Mouse (Mus musculus) neural tube, embryonic 12.5 days (tissue): ENCODE measurements at regions not wholly inside any gene's neighbourhood (a gene's known extent, or its start where the extent isn't known, plus 50 kb on each side); places are given as distances from the start of the nearest gene placed in this dataset.

Source experiments
- ATAC-seq: fragments of 200-750 bp; cut with Nextera tagmentation; 2 replicates; pipeline ENCODE4 v1.8.0; 2017; ENCODE audit warnings: low read depth, mild to moderate bottlenecking, moderate TSS enrichment, moderate library complexity; ENCODE audit not compliant: low FRiP score
- H3K27ac ChIP-seq: fragments of 300-500 bp; sonication (generic); 2 replicates; pipeline ENCODE4 v1.5.1; 2016
- H3K27me3 ChIP-seq: fragments of 300-500 bp; sonication (generic); replicated peaks from 2 replicates; pipeline ENCODE4 v1.6.1; 2016; ENCODE audit warnings: mild to moderate bottlenecking
- H3K36me3 ChIP-seq: fragments of 300-500 bp; sonication (generic); 2 replicates; pipeline ENCODE4 v1.6.1; 2016; ENCODE audit warnings: mild to moderate bottlenecking
- H3K4me1 ChIP-seq: fragments of 300-500 bp; sonication (generic); 2 replicates; pipeline ENCODE4 v1.6.1; 2016
- H3K4me2 ChIP-seq: fragments of 300-500 bp; sonication (generic); replicated peaks from 2 replicates; pipeline ENCODE4 v1.6.1; 2016; ENCODE audit warnings: mild to moderate bottlenecking
- H3K4me3 ChIP-seq: fragments of 300-500 bp; sonication (generic); 2 replicates; pipeline ENCODE4 v1.5.1; 2016
- H3K9ac ChIP-seq: fragments of 300-500 bp; sonication (generic); 2 replicates; pipeline ENCODE4 v1.6.1; 2016; ENCODE audit warnings: mild to moderate bottlenecking
- H3K9me3 ChIP-seq: fragments of 300-500 bp; sonication (generic); 2 replicates; pipeline ENCODE4 v1.6.1; 2016; ENCODE audit warnings: mild to moderate bottlenecking
- WGBS: fragments of 180-500 bp; shearing (Covaris S2); methylation state at CpG from one replicate; pipeline ENCODE4 v1.1.7; 2016; 5-methylcytosine and 5-hydroxymethylcytosine counted together

DNA sequence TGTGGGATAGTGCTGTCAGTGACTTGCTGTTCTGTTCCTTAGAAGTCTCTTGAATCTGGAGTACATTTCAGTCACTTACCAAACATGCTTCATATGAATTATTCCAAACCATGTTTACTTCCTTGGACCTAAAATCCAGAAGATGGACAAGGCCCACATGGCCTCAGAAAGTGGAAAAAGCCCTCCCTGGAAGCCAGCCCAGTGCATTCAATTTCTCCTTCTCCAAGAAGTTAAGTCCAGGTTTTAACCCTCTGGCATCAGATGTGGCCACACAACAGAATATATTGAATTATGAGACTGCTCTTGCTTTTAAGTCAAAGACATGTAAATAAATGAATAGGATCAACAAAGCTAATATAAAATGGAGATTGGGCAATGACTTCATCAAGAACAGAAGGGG, 2513.5 kb upstream of the Gm7489 start:
- Histone ChIP-seq H3K27ac (no peak overlapping the region), H3K4me1 (no peaks in the 10 kb centered on the region), H3K4me2 (no peak overlapping the region), H3K4me3 (no peak overlapping the region), H3K36me3 (no peaks in the 10 kb centered on the region), H3K9ac (no peak overlapping the region), H3K27me3 (no peaks in the 10 kb centered on the region), H3K9me3 (no peaks in the 10 kb centered on the region)
- ATAC-seq, result no peak

DNA sequence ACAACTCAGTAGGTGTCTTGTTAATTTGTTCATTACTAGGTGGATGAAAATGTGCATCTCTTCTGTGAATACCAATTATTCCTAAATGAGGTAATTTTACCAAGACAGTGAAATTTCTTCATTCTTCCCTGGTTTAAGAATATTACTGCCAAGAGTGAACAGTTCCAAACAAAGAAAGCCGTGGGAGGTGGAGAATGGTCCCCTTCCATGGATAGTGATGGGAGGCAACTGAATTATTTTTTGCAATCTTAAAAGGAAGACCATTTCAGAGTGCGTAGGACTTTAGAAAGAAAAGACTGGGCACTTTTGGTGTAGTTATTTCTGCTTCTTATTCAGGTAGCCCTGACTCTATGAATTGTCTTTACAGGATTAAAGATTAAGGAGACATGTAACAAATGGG, 2494.3 kb upstream of the Gm7489 start:
- Histone ChIP-seq H3K9ac (no peak overlapping the region), H3K27me3 (no peaks in the 10 kb centered on the region), H3K9me3 (no peaks in the 10 kb centered on the region), H3K36me3 (no peaks in the 10 kb centered on the region), H3K4me2 (no peak overlapping the region), H3K4me3 (no peak overlapping the region), H3K27ac (no peak overlapping the region), H3K4me1 (no peaks in the 10 kb centered on the region)
- ATAC-seq, result no peak
- WGBS, result 94% methylated on average over 2 of the region's 2 CpGs

DNA sequence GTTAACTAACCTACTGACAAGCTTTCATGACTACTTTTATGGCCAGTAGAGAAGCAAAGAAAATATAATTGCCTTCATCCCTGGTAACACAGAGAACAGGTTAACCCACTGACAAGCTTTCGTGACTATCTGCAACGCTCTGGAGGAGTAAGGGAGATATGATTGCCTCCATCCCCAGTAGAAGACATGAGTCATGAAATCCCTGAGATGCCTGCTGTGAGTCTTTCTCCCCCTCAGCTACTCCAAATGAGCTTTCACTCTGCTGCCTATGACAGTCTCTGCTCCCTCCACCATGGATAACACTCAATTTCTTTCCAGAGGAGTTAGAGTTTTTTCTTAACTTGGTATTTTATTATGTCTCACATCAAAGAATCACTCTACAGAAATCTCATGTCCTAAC, 2493.4 kb upstream of the Gm7489 start:
- Histone ChIP-seq H3K4me3 (no peak overlapping the region), H3K27me3 (no peaks in the 10 kb centered on the region), H3K4me1 (no peaks in the 10 kb centered on the region), H3K36me3 (no peaks in the 10 kb centered on the region), H3K9me3 (no peaks in the 10 kb centered on the region), H3K4me2 (no peak overlapping the region), H3K9ac (no peak overlapping the region), H3K27ac (no peak overlapping the region)
- 96% methylated on average over 2 of the region's 2 CpGs for WGBS
- no peak for ATAC-seq

DNA sequence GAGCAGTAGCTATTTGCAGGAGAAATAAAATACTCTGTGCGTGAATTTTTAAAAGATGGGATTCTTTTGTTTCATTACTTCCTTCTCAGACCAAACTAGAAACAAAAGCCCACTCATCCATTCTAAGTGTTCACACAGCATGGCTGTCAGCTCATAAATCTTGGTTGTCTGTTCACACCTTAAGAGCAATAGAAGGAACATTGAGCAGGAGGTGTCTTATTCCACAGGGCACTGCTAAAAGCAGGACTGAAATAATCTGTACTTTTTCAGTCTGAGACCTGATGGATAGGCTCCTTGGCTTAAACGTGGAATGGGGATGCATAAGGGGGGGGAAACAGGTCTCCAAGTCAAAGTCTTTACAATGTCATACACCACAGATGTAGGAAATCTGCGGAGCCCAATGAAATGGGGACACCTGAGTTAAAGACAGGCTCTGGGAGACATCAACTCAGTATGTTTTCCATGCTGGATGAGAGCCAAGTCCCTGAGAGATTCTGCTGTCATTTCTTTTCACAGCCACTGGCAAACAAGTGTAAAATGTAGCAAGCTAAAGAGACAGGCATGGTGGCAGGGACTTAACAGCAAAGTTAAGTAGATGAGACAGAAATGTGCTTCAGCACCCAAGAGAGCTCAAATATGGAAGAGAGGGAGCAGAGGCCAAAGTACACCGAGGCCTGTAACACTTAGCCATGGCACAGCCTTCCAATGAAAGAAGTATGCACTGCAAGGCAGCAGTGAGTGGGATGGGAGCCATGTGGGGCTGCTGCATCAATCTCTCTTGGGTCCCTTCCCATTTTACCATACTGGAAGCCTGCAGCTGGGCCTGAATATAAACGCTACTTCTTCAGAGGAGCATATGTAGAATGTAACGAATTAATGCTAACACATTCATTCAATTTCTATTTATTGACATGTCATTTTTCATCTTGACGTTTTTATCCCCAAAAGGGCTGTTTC, 2492.0 kb upstream of the Gm7489 start:
- Histone ChIP-seq H3K9me3 (no peaks in the 10 kb centered on the region), H3K4me3 (no peak overlapping the region), H3K36me3 (no peaks in the 10 kb centered on the region), H3K4me2 (no peak overlapping the region), H3K9ac (no peak overlapping the region), H3K27ac (no peak overlapping the region), H3K4me1 (no peaks in the 10 kb centered on the region), H3K27me3 (no peaks in the 10 kb centered on the region)
- 71% methylated on average over 7 of the region's 7 CpGs for WGBS
- ATAC-seq, result no peak

DNA sequence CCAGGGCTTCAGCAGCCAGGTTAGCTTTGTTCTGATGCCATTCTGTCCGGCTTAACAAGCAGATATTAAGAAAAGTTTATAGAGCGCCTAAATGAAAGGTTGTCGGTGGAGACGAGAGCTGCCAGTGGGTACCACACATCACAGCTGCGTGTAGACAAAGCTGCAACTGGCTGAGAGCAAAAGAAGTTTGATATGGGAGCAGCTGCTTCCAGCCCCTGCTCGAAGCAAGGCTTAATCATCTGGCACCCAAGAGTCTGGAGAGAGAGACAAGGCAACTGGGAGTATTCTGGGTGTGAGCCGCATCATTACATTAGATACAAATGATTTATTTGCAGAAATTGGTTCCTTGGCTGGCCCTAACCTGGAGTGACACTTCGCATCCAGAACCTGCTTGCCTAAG, 2488.7 kb upstream of the Gm7489 start:
- Histone ChIP-seq H3K4me2 (no peak overlapping the region), H3K36me3 (no peaks in the 10 kb centered on the region), H3K4me1 (no peaks in the 10 kb centered on the region), H3K4me3 (no peak overlapping the region), H3K27me3 (no peaks in the 10 kb centered on the region), H3K9me3 (no peaks in the 10 kb centered on the region), H3K27ac (no peak overlapping the region), H3K9ac (no peak overlapping the region)
- no peak for ATAC-seq
- WGBS, result 76% methylated on average over 8 of the region's 8 CpGs

DNA sequence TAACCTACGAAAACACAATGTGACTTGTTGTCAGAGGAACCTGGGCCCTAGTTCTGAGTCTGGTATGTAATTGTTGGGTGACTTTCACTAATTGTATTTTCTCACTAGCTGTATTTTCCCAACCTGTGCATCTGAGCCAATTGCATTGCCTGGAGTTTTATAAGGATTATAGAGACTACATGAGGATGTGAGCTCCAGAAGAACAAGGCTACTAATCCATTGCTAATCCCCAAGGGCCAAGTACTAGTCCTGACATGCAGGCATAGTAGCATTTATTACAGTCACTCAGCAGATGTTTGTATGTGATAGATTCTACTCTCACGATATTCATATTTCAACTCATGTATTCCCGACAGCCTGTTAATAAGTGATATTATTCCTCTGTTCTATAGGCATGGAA, 2481.1 kb upstream of the Gm7489 start:
- Histone ChIP-seq H3K27me3 (no peaks in the 10 kb centered on the region), H3K9me3 (no peaks in the 10 kb centered on the region), H3K4me2 (no peak overlapping the region), H3K4me1 (no peaks in the 10 kb centered on the region), H3K27ac (no peak overlapping the region), H3K36me3 (no peaks in the 10 kb centered on the region), H3K4me3 (no peak overlapping the region), H3K9ac (no peak overlapping the region)
- WGBS, result 87% methylated on average over 3 of the region's 3 CpGs
- ATAC-seq, result no peak

DNA sequence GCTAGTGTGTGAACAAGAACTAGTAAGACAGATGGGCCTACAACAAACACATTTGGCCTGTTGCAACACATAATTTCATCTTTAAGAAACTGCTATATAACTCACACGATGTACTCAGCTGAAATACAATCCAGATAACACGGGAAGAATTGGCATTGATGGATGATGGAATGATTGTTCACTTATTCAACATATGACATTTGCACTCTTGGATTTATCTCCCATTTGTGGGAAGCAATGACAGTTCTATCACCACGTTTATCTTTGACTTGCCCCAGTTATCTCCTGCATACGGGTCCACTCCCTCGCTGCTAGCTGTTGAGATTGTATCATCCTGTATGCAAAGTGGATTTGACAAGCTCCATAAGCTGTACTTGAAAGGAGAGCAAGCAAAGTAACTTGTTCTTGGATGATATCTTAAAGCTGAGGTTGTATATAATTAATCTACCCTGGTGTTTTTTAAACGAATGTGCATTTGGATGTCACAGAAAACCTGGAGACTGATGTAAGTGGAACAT, 2474.9 kb upstream of the Gm7489 start:
- ATAC-seq, result no peak
- Histone ChIP-seq H3K4me3 (no peak overlapping the region), H3K36me3 (no peaks in the 10 kb centered on the region), H3K4me2 (no peak overlapping the region), H3K4me1 (no peaks in the 10 kb centered on the region), H3K9ac (no peak overlapping the region), H3K27me3 (no peaks in the 10 kb centered on the region), H3K27ac (no peak overlapping the region), H3K9me3 (no peaks in the 10 kb centered on the region)
- 79% methylated on average over 6 of the region's 6 CpGs for WGBS

DNA sequence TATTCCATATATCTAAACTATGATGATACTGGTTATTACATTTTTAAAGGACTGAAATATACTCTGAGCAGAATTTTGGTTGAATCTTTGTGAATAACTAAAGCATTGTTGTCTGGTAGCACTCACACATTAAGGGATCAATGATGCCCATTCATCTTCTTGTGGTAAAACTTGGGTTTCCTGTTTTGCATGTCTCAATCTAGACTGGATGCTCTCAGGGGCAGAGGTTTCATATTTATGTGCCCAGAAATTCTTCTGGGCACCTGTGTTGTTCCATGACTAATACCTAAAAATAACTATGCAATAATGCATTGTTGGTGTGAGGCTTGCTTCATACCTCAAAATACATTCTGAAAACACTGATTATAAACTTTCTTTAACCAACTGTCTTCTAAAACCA, 2472.7 kb upstream of the Gm7489 start:
- H3K4me3 ChIP-seq, result no peak overlapping the region
- H3K4me1 ChIP-seq, result no peaks in the 10 kb centered on the region
- no peak for ATAC-seq
- no peak overlapping the region for H3K9ac ChIP-seq
- no peak overlapping the region for H3K4me2 ChIP-seq
- H3K27ac ChIP-seq, result no peak overlapping the region
- no peaks in the 10 kb centered on the region for H3K36me3 ChIP-seq
- no peaks in the 10 kb centered on the region for H3K9me3 ChIP-seq
- H3K27me3 ChIP-seq, result no peaks in the 10 kb centered on the region

DNA sequence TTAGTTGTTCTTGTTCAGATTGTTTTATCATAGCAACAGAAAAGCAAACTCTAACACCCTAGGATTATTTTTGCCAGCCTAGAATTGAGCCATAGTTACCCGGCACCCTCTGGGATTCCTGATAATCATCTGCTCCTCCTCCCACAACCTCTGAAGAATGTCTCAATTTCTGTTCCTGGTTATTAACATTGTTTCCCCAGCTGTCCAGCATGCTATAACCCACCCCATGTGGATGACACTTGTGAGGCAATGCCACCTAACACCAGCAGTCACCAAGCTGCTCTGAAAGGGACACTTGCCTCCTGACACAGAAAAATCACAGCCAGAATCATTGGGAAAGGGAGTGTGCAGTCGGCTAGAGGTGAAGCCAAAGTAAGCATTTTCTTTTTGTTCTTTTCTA, 2442.1 kb upstream of the Gm7489 start:
- no peaks in the 10 kb centered on the region for H3K36me3 ChIP-seq
- H3K9ac ChIP-seq, result no peak overlapping the region
- H3K9me3 ChIP-seq, result no peaks in the 10 kb centered on the region
- no peak overlapping the region for H3K27ac ChIP-seq
- no peak for ATAC-seq
- no peaks in the 10 kb centered on the region for H3K4me1 ChIP-seq
- WGBS, result 82% methylated on average over 2 of the region's 2 CpGs
- H3K4me3 ChIP-seq, result no peak overlapping the region
- no peaks in the 10 kb centered on the region for H3K27me3 ChIP-seq
- H3K4me2 ChIP-seq, result no peak overlapping the region

DNA sequence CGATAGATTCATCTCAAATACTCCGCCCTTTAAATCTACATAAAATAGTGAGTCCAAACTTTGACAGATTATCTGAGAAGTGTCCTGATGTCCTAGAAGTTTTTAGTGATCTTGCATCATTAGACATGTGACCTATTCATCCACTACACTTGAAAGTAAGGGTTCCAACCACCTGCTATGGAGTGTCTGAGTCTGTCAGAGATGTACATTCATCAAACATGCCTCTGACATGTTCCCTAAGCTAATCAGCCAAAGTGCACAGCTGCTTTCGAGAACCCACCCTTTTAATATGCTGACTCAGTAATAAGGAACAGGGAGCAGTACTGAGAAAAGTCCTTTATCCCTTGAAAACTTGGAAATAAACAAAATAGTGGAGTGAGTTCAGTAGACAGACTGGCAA, 2414.8 kb upstream of the Gm7489 start:
- H3K27me3 ChIP-seq, result no peaks in the 10 kb centered on the region
- no peaks in the 10 kb centered on the region for H3K4me1 ChIP-seq
- H3K9ac ChIP-seq, result no peak overlapping the region
- no peak overlapping the region for H3K4me3 ChIP-seq
- H3K36me3 ChIP-seq, result no peaks in the 10 kb centered on the region
- ATAC-seq, result no peak
- H3K9me3 ChIP-seq, result no peaks in the 10 kb centered on the region
- H3K4me2 ChIP-seq, result no peak overlapping the region
- H3K27ac ChIP-seq, result no peak overlapping the region
- whole genome bisulfite sequencing, result 85% methylated on average over 3 of the region's 3 CpGs

DNA sequence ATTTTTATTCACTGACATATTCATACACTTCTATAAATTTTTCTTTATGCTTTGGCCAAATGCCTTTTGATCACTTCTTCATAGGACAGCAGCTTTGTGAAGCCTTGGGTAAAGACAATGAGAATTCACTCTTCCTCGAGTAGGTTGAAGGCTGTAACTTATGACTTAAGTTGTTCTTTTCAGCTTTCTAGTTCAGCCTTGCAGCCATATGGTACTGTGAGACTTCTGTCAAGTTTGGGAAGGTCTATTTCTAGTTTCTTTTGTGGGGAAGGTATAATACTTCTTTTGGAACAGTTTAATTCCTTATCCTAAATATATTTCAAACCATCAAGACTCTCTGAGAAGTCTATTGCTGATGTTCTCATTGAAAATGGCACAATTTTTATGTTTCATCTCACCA, 2413.6 kb upstream of the Gm7489 start:
- Histone ChIP-seq H3K27me3 (no peaks in the 10 kb centered on the region), H3K4me2 (no peak overlapping the region), H3K4me1 (no peaks in the 10 kb centered on the region), H3K27ac (no peak overlapping the region), H3K36me3 (no peaks in the 10 kb centered on the region), H3K9ac (no peak overlapping the region), H3K4me3 (no peak overlapping the region), H3K9me3 (no peaks in the 10 kb centered on the region)
- ATAC-seq, result no peak
- WGBS, result 66% methylated on average over 1 of the region's 1 CpGs

DNA sequence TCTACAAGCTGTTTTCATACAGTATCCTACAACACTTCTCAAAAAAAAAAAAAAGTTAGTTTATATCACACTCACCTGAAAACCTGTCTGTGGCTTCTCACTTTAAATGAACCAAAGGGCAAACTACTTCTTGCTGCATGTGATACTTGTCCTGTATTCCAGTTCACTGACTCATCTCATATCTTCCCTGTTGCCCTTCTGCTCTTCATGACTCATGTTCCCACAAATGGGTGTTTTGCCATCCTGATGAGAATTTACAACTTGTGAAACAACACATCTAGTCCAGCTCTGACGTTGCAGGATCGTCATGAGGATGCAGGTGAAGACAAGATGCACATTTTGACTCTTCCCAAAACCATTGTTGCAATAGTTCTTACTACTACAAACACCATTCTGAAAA, 2412.7 kb upstream of the Gm7489 start:
- no peaks in the 10 kb centered on the region for H3K36me3 ChIP-seq
- WGBS, result 89% methylated on average over 2 of the region's 2 CpGs

DNA sequence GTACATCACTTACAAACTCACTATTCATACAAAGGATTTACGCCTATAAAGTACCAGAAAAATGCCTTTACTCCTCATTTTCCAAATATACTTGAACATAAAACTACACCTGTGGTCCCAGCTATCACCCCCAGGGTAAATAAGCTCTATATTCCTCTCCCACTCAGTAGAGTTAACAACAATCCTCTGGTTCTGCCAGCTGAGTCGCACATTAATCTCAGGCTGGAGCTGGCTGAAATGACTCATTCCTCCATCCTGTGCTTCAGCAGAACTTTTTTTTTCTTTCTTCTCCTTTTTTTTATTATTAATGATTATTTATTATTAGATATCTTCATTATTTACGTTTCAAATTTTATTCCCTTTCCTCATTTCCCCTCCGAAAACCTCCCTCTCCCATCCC, 2402.8 kb upstream of the Gm7489 start:
- no peaks in the 10 kb centered on the region for H3K9me3 ChIP-seq
- no peaks in the 10 kb centered on the region for H3K36me3 ChIP-seq
- no peaks in the 10 kb centered on the region for H3K4me1 ChIP-seq
- WGBS, result 85% methylated on average over 4 of the region's 4 CpGs
- H3K4me2 ChIP-seq, result no peak overlapping the region
- H3K9ac ChIP-seq, result no peak overlapping the region
- no peaks in the 10 kb centered on the region for H3K27me3 ChIP-seq
- H3K4me3 ChIP-seq, result no peak overlapping the region
- ATAC-seq, result no peak
- no peak overlapping the region for H3K27ac ChIP-seq

More for the DNA sequence above, 2412.7 kb upstream of the Gm7489 start:
- Histone ChIP-seq H3K4me2 (no peak overlapping the region), H3K4me1 (no peaks in the 10 kb centered on the region), H3K9me3 (no peaks in the 10 kb centered on the region), H3K9ac (no peak overlapping the region), H3K27me3 (no peaks in the 10 kb centered on the region), H3K27ac (no peak overlapping the region), H3K4me3 (no peak overlapping the region)
- ATAC-seq, result no peak
